Mouse (Mus musculus) midbrain, embryonic 12.5 days (tissue): ENCODE results near the gene Crispld2. TPM values are rescaled to one million over a fixed set of nuclear protein-coding genes. Genes with fewer than 3 reads are reported as not detected.

Experiments used
- ATAC-seq: fragments of 200-750 bp; cut with Nextera tagmentation; 2 replicates; pipeline ENCODE4 v1.8.0; 2017; ENCODE audit warnings: low read depth, moderate TSS enrichment, moderate library complexity; ENCODE audit not compliant: low FRiP score
- H3K27ac ChIP-seq: fragments of 300-500 bp; sonication (generic); replicated peaks from 2 replicates; pipeline ENCODE4 v1.5.1; 2016; ENCODE audit warnings: mild to moderate bottlenecking
- H3K27me3 ChIP-seq: fragments of 300-500 bp; sonication (generic); 2 replicates; pipeline ENCODE4 v1.6.1; 2016; ENCODE audit warnings: mild to moderate bottlenecking
- H3K36me3 ChIP-seq: fragments of 300-500 bp; sonication (generic); 2 replicates; pipeline ENCODE4 v1.6.1; 2016
- H3K4me1 ChIP-seq: fragments of 300-500 bp; sonication (generic); 2 replicates; pipeline ENCODE4 v1.6.1; 2016
- H3K4me2 ChIP-seq: fragments of 300-500 bp; sonication (generic); replicated peaks from 2 replicates; pipeline ENCODE4 v1.6.1; 2016; ENCODE audit warnings: mild to moderate bottlenecking, moderate library complexity
- H3K4me3 ChIP-seq: fragments of 300-500 bp; sonication (generic); 2 replicates; pipeline ENCODE4 v1.5.1; 2016; ENCODE audit warnings: mild to moderate bottlenecking
- H3K9ac ChIP-seq: fragments of 300-500 bp; sonication (generic); replicated peaks from 2 replicates; pipeline ENCODE4 v1.6.1; 2016; ENCODE audit warnings: mild to moderate bottlenecking, moderate library complexity
- H3K9me3 ChIP-seq: fragments of 300-500 bp; sonication (generic); 2 replicates; pipeline ENCODE4 v1.6.1; 2016; ENCODE audit warnings: mild to moderate bottlenecking
- WGBS: fragments of 180-500 bp; shearing (Covaris S2); methylation state at CpG from one replicate; pipeline ENCODE4 v1.1.7; 2016; 5-methylcytosine and 5-hydroxymethylcytosine counted together
- polyA plus RNA-seq: library from polyadenylated mRNA; unstranded; fragments of >200 nt; fragmentation: Nextera tagmentation; extraction: Ambion mirVana; gene quantifications from 2 replicates; pipeline ENCODE4 v1.2.1, GENCODE M21; 2016

Crispld2 gene
- polyA plus RNA-seq, 1 experiment from 2014 or later: 5.7 TPM

GRCm38 (mm10) chr8:120051908-120052307 lies 59.7 kb downstream of the Crispld2 start:
- ATAC-seq: no peak
- 0 out of 2 replicates have a peak, but pooled peaks cover under 1% of the 10 kb centered on the region for H3K4me1 ChIP-seq
- H3K27ac ChIP-seq: no peak overlapping the region
- no peak overlapping the region for H3K9ac ChIP-seq
- peaks cover 4% of the 10 kb centered on the region; the same call in 1 of the 2 replicates for H3K9me3 ChIP-seq
- H3K4me3 ChIP-seq: no peak overlapping the region
- 88% methylated on average over 4 of the region's 4 CpGs for WGBS
- H3K4me2 ChIP-seq: no peak overlapping the region
- no peaks in the 10 kb centered on the region for H3K27me3 ChIP-seq
- H3K36me3 ChIP-seq: no peaks in the 10 kb centered on the region

- no peaks in the 10 kb centered on the region for H3K27me3 ChIP-seq
- ATAC-seq: no peak
These were observed 60.1 kb downstream of the Crispld2 start for GRCm38 (mm10) chr8:120052318-120052717.

GRCm38 (mm10) chr8:120054833-120055232 lies 62.6 kb downstream of the Crispld2 start:
- Histone ChIP-seq H3K4me2 (no peak overlapping the region), H3K9ac (no peak overlapping the region), H3K4me3 (no peak overlapping the region), H3K36me3 (no peaks in the 10 kb centered on the region), H3K27ac (no peak overlapping the region), H3K27me3 (no peaks in the 10 kb centered on the region), H3K4me1 (no peaks in the 10 kb centered on the region), H3K9me3 (peaks cover 4% of the 10 kb centered on the region; the same call in 1 of the 2 replicates)
- ATAC-seq: no peak
- WGBS: 94% methylated on average over 3 of the region's 3 CpGs

More at GRCm38 (mm10) chr8:120052318-120052717, 60.1 kb downstream of the Crispld2 start:
- no peak overlapping the region for H3K27ac ChIP-seq
- H3K9me3 ChIP-seq: peaks cover 4% of the 10 kb centered on the region; the same call in 1 of the 2 replicates
- H3K36me3 ChIP-seq: no peaks in the 10 kb centered on the region
- no peak overlapping the region for H3K9ac ChIP-seq
- no peak overlapping the region for H3K4me2 ChIP-seq
- 85% methylated on average over 8 of the region's 8 CpGs for WGBS
- H3K4me1 ChIP-seq: no peaks in the 10 kb centered on the region
- H3K4me3 ChIP-seq: no peak overlapping the region

GRCm38 (mm10) chr8:120057078-120057477 lies 64.8 kb downstream of the Crispld2 start:
- Histone ChIP-seq H3K4me1 (no peaks in the 10 kb centered on the region), H3K36me3 (no peaks in the 10 kb centered on the region), H3K4me3 (no peak overlapping the region), H3K4me2 (no peak overlapping the region), H3K9ac (no peak overlapping the region), H3K9me3 (peaks cover 4% of the 10 kb centered on the region; the same call in 1 of the 2 replicates), H3K27me3 (no peaks in the 10 kb centered on the region), H3K27ac (no peak overlapping the region)
- 80% methylated on average over 2 of the region's 2 CpGs for WGBS
- ATAC-seq: no peak

GRCm38 (mm10) chr8:120062742-120063141 lies 70.5 kb downstream of the Crispld2 start:
- Histone ChIP-seq H3K4me3 (no peak overlapping the region), H3K4me2 (no peak overlapping the region), H3K9me3 (no peaks in the 10 kb centered on the region), H3K36me3 (no peaks in the 10 kb centered on the region), H3K27ac (no peak overlapping the region), H3K27me3 (no peaks in the 10 kb centered on the region), H3K4me1 (no peaks in the 10 kb centered on the region), H3K9ac (no peak overlapping the region)
- 84% methylated on average over 14 of the region's 14 CpGs for WGBS
- no peak for ATAC-seq

GRCm38 (mm10) chr8:120063326-120063725 lies 71.1 kb downstream of the Crispld2 start:
- H3K27ac ChIP-seq: no peak overlapping the region
- no peak for ATAC-seq
- no peak overlapping the region for H3K4me2 ChIP-seq
- H3K9me3 ChIP-seq: no peaks in the 10 kb centered on the region
- no peaks in the 10 kb centered on the region for H3K4me1 ChIP-seq
- 88% methylated on average over 3 of the region's 3 CpGs for WGBS
- H3K9ac ChIP-seq: no peak overlapping the region
- H3K27me3 ChIP-seq: no peaks in the 10 kb centered on the region
- H3K36me3 ChIP-seq: no peaks in the 10 kb centered on the region
- no peak overlapping the region for H3K4me3 ChIP-seq

GRCm38 (mm10) chr8:120065611-120066010 lies 73.4 kb downstream of the Crispld2 start:
- H3K27ac ChIP-seq: no peak overlapping the region
- 91% methylated on average over 8 of the region's 8 CpGs for WGBS

GRCm38 (mm10) chr8:120066226-120066625 lies 74.0 kb downstream of the Crispld2 start:
- no peaks in the 10 kb centered on the region for H3K27me3 ChIP-seq
- H3K36me3 ChIP-seq: no peaks in the 10 kb centered on the region
- no peaks in the 10 kb centered on the region for H3K9me3 ChIP-seq
- no peak overlapping the region for H3K4me2 ChIP-seq
- no peak for ATAC-seq
- no peak overlapping the region for H3K9ac ChIP-seq
- H3K4me1 ChIP-seq: no peaks in the 10 kb centered on the region
- no peak overlapping the region for H3K4me3 ChIP-seq
- no peak overlapping the region for H3K27ac ChIP-seq
- WGBS: 91% methylated on average over 4 of the region's 4 CpGs

More at GRCm38 (mm10) chr8:120065611-120066010, 73.4 kb downstream of the Crispld2 start:
- no peaks in the 10 kb centered on the region for H3K36me3 ChIP-seq
- no peaks in the 10 kb centered on the region for H3K4me1 ChIP-seq
- no peak overlapping the region for H3K4me2 ChIP-seq
- no peak overlapping the region for H3K9ac ChIP-seq
- H3K4me3 ChIP-seq: no peak overlapping the region
- ATAC-seq: no peak
- H3K9me3 ChIP-seq: no peaks in the 10 kb centered on the region
- H3K27me3 ChIP-seq: no peaks in the 10 kb centered on the region

GRCm38 (mm10) chr8:120067936-120068668 lies 75.9 kb downstream of the Crispld2 start:
- H3K4me1 ChIP-seq: no peaks in the 10 kb centered on the region
- no peak overlapping the region for H3K9ac ChIP-seq
- no peak overlapping the region for H3K4me3 ChIP-seq
- no peak for ATAC-seq
- no peaks in the 10 kb centered on the region for H3K36me3 ChIP-seq
- 65% methylated on average over 19 of the region's 19 CpGs for WGBS
- no peak overlapping the region for H3K4me2 ChIP-seq
- H3K9me3 ChIP-seq: no peaks in the 10 kb centered on the region
- H3K27ac ChIP-seq: no peak overlapping the region
- H3K27me3 ChIP-seq: no peaks in the 10 kb centered on the region

GRCm38 (mm10) chr8:120071684-120072083 lies 79.4 kb downstream of the Crispld2 start:
- ATAC-seq: no peak
- Histone ChIP-seq H3K36me3 (no peaks in the 10 kb centered on the region), H3K9me3 (no peaks in the 10 kb centered on the region), H3K27ac (no peak overlapping the region), H3K4me1 (no peaks in the 10 kb centered on the region), H3K4me3 (no peak overlapping the region), H3K4me2 (no peak overlapping the region), H3K9ac (no peak overlapping the region), H3K27me3 (no peaks in the 10 kb centered on the region)
- WGBS: 22% methylated on average over 4 of the region's 4 CpGs

GRCm38 (mm10) chr8:120072259-120072658 lies 80.0 kb downstream of the Crispld2 start:
- Histone ChIP-seq H3K36me3 (no peaks in the 10 kb centered on the region), H3K4me2 (no peak overlapping the region), H3K9ac (no peak overlapping the region; the same call in 1 of the 2 replicates), H3K27me3 (no peaks in the 10 kb centered on the region), H3K4me3 (no peak overlapping the region), H3K9me3 (no peaks in the 10 kb centered on the region), H3K4me1 (no peaks in the 10 kb centered on the region), H3K27ac (no peak overlapping the region)
- WGBS: 60% methylated on average over 9 of the region's 9 CpGs
- no peak for ATAC-seq

- Histone ChIP-seq H3K4me3 (no peak overlapping the region), H3K36me3 (no peaks in the 10 kb centered on the region), H3K9me3 (no peaks in the 10 kb centered on the region), H3K27me3 (no peaks in the 10 kb centered on the region), H3K27ac (no peak overlapping the region), H3K4me1 (no peaks in the 10 kb centered on the region), H3K4me2 (no peak overlapping the region), H3K9ac (no peak overlapping the region)
- 85% methylated on average over 8 of the region's 8 CpGs for WGBS
- no peak for ATAC-seq
These were observed 80.6 kb downstream of the Crispld2 start for GRCm38 (mm10) chr8:120072827-120073226.
